Mouse (Mus musculus) Patski (cell line): ENCODE measurements around the gene Proser1. TPM values are rescaled to one million over a fixed set of nuclear protein-coding genes. Genes with fewer than 3 reads are reported as not detected.

Experiments used
- ATAC-seq: fragments of 100-300 bp; one replicate; pipeline ENCODE4 v1.8.0; 2021
- CTCF ChIA-PET: fragments of 350-600 bp; sonication (Branson Sonifier 250); formaldehyde crosslinking; loops from one replicate; lab custom pipeline; 2022; ENCODE audit warnings: inconsistent platforms; lab: Charles Lee
- POLR2A ChIA-PET: fragments of 350-600 bp; sonication (Branson Sonifier 250); formaldehyde crosslinking; loops from one replicate; lab custom pipeline; 2022; ENCODE audit warnings: antibody characterized with exemption, inconsistent platforms; lab: Charles Lee
- DNase-seq: peaks from one replicate; pipeline ENCODE4 v3.0.0-alpha.2; 2011; ENCODE audit warnings: low read depth, low spot score
- H3K27me3 ChIP-seq: fragments of 371-371 bp; one replicate; pipeline ENCODE4 v1.5.1; 2021
- CTCF ChIP-seq: fragments of 100-300 bp; IDR thresholded peaks from one replicate; pipeline ENCODE4 v1.5.1; 2021
- in situ Hi-C: fragments of 300-500 bp; cut with MboI; formaldehyde crosslinking; loops from 3 replicates; pipeline ENCODE4 v1.11.1; 2018; ENCODE audit warnings: low pct_unique_long_range_greater_than_20kb, mixed read lengths
- polyA plus RNA-seq: library from polyadenylated mRNA; unstranded; gene quantifications from one replicate; pipeline ENCODE4 v1.2.3, GENCODE M21; 2021

Gene Proser1
- polyA plus RNA-seq, 1 experiment from 2014 or later, result 19.5 TPM

- DNase-seq (peak; percentile 82), ATAC-seq (peak; percentile 84)
- POLR2A ChIA-PET, result interaction anchor here (1.0 kb wide), 1 partner anchor 407 kb away, joined by 3 read pairs; the partner anchor contains the start of gene Lhfp
- no peaks in the 10 kb centered on the region for H3K27me3 ChIP-seq
- in situ Hi-C loops, result loop anchor here (5.0 kb wide), 3 partner anchors 121 to 1191 kb away; no protein-coding TSS in a partner anchor
- CTCF ChIA-PET, result interaction anchor here (0.7 to 4.0 kb wide), 32 partner anchors 10 to 451 kb away, joined by 3 to 33 read pairs (median 4); partner anchors contain the start of genes Cog6, Lhfp, Nhlrc3 and Proser1
- peak; percentile 85 for TF ChIP-seq CTCF
Measured at GRCm38 (mm10) chr3:53448208-53448607, 15.3 kb upstream of the Proser1 start.

GRCm38 (mm10) chr3:53450666-53451065, 12.8 kb upstream of the Proser1 start:
- ChIA-PET POLR2A (no interaction called here), CTCF (interaction anchor here (1.0 to 1.2 kb wide), 2 partner anchors 42 to 419 kb away, joined by 3 read pairs; no protein-coding TSS in a partner anchor)
- in situ Hi-C loops, result no loop called here
- DNase-seq, result no peak
- no peaks in the 10 kb centered on the region for H3K27me3 ChIP-seq
- TF ChIP-seq CTCF, result no peak
- no peak for ATAC-seq

GRCm38 (mm10) chr3:53452351-53452750, 11.1 kb upstream of the Proser1 start:
- CTCF ChIA-PET, result interaction anchor here (0.8 kb wide), 1 partner anchor 423 kb away, joined by 3 read pairs; no protein-coding TSS in a partner anchor
- DNase-seq, result no peak
- POLR2A ChIA-PET, result no interaction called here
- H3K27me3 ChIP-seq, result no peaks in the 10 kb centered on the region
- TF ChIP-seq CTCF, result no peak
- no peak for ATAC-seq
- in situ Hi-C loops, result no loop called here

GRCm38 (mm10) chr3:53453346-53453745, 10.1 kb upstream of the Proser1 start:
- DNase-seq (no peak), ATAC-seq (no peak)
- CTCF ChIA-PET, result interaction anchor here (1.5 kb wide), 1 partner anchor 424 kb away, joined by 3 read pairs; no protein-coding TSS in a partner anchor
- POLR2A ChIA-PET, result no interaction called here
- no peak for TF ChIP-seq CTCF
- no peaks in the 10 kb centered on the region for H3K27me3 ChIP-seq
- in situ Hi-C loops, result no loop called here

GRCm38 (mm10) chr3:53454005-53454404, 9.5 kb upstream of the Proser1 start:
- no peak for TF ChIP-seq CTCF
- ChIA-PET CTCF (interaction anchor here (1.5 kb wide), 1 partner anchor 425 kb away, joined by 3 read pairs; no protein-coding TSS in a partner anchor), POLR2A (no interaction called here)
- H3K27me3 ChIP-seq, result no peaks in the 10 kb centered on the region
- no peak for ATAC-seq
- in situ Hi-C loops, result no loop called here
- DNase-seq, result no peak

GRCm38 (mm10) chr3:53454561-53454960, 8.9 kb upstream of the Proser1 start:
- POLR2A ChIA-PET, result no interaction called here
- CTCF ChIA-PET, result interaction anchor here (1.5 kb wide), 1 partner anchor 425 kb away, joined by 3 read pairs; no protein-coding TSS in a partner anchor
- H3K27me3 ChIP-seq, result no peaks in the 10 kb centered on the region
- no peak for DNase-seq
- no peak for TF ChIP-seq CTCF
- in situ Hi-C loops, result no loop called here
- no peak for ATAC-seq

GRCm38 (mm10) chr3:53454984-53455383, 8.5 kb upstream of the Proser1 start:
- CTCF ChIA-PET, result interaction anchor here (1.5 kb wide), 1 partner anchor 426 kb away, joined by 3 read pairs; no protein-coding TSS in a partner anchor
- ATAC-seq, result no peak
- POLR2A ChIA-PET, result no interaction called here

GRCm38 (mm10) chr3:53457750-53458149, 5.7 kb upstream of the Proser1 start:
- no peak for ATAC-seq
- in situ Hi-C loops, result no loop called here
- POLR2A ChIA-PET, result interaction anchor here (1.1 kb wide), 1 partner anchor 12 kb away, joined by 3 read pairs; no protein-coding TSS in a partner anchor
- CTCF ChIA-PET, result interaction anchor here (1.1 to 1.3 kb wide), 2 partner anchors 9 to 425 kb away, joined by 3 to 8 read pairs; no protein-coding TSS in a partner anchor
- no peaks in the 10 kb centered on the region for H3K27me3 ChIP-seq
- TF ChIP-seq CTCF, result no peak
- no peak for DNase-seq

More at GRCm38 (mm10) chr3:53454984-53455383, 8.5 kb upstream of the Proser1 start:
- no peak for DNase-seq
- no peaks in the 10 kb centered on the region for H3K27me3 ChIP-seq
- in situ Hi-C loops, result no loop called here
- no peak for TF ChIP-seq CTCF

GRCm38 (mm10) chr3:53460106-53460505, 3.4 kb upstream of the Proser1 start:
- TF ChIP-seq CTCF, result no peak
- DNase-seq (no peak), ATAC-seq (no peak)
- H3K27me3 ChIP-seq, result no peaks in the 10 kb centered on the region
- CTCF ChIA-PET, result interaction anchor here (2.1 kb wide), 1 partner anchor 11 kb away, joined by 14 read pairs; no protein-coding TSS in a partner anchor
- POLR2A ChIA-PET, result no interaction called here
- in situ Hi-C loops, result no loop called here

GRCm38 (mm10) chr3:53462701-53463045, 793 bp upstream of the Proser1 start:
- peak; percentile 1 for ATAC-seq

GRCm38 (mm10) chr3:53463765-53464114, 274 bp downstream of the Proser1 start:
- in situ Hi-C loops, result no loop called here
- ATAC-seq, result peak; percentile 36
- no peaks in the 10 kb centered on the region for H3K27me3 ChIP-seq
- TF ChIP-seq CTCF, result no peak
- CTCF ChIA-PET, result interaction anchor here (0.6 to 2.3 kb wide), 6 partner anchors 9 to 1467 kb away, joined by 3 to 10 read pairs (median 4); no protein-coding TSS in a partner anchor
- POLR2A ChIA-PET, result interaction anchor here (1.3 kb wide), 1 partner anchor 9 kb away, joined by 4 read pairs; no protein-coding TSS in a partner anchor
- no peak for DNase-seq

More at GRCm38 (mm10) chr3:53462701-53463045, 793 bp upstream of the Proser1 start:
- ChIA-PET CTCF (interaction anchor here (2.3 kb wide), 1 partner anchor 14 kb away, joined by 10 read pairs; no protein-coding TSS in a partner anchor), POLR2A (interaction anchor here (0.7 kb wide), 1 partner anchor 42 kb away, joined by 3 read pairs; no protein-coding TSS in a partner anchor)
- TF ChIP-seq CTCF, result no peak
- H3K27me3 ChIP-seq, result no peaks in the 10 kb centered on the region
- in situ Hi-C loops, result no loop called here
- no peak for DNase-seq
